Mouse (Mus musculus): ENCODE data around the gene Rhot2. TPM values are rescaled to one million over a fixed set of nuclear protein-coding genes. Genes with fewer than 3 reads are reported as not detected.
"Not testable (repeated sequence)": the region's sequence is repeated elsewhere in the genome, so short reads cannot be mapped to it uniquely, and the experiment has no call there.

Rhot2 gene
- polyA plus RNA-seq, 1 experiment from 2014 or later, result 7.1 TPM

DNA sequence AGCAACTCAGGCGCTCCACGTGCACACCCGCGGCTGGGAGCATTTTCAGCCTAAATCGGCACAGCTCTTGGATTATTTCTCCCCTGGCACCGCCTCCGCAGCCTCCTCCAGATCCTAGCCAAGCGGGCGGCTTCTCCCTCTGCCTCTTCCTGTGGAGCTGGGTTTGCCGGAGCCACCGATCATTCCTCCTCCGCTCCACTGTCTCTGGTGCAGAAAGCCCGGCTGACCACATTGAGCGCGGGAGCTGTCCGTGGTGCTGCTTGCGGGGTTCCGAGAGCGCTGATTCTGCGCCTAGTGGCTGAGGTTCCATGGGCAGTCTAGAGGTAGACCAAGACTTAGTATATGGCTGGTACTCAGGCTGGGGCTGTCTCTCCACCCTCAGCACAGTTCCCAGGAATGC is 31.2 kb downstream of the Rhot2 start:
- no peak overlapping the region for H3K9ac ChIP-seq (replicated peaks; ENCODE audit: low read length)
- peaks cover 19% of the 10 kb centered on the region for H3K27me3 ChIP-seq (ENCODE audit: control insufficient read depth, insufficient read depth, low read length)
- DNase-seq (ENCODE audit: low spot score), result peak; percentile 93

GRCm38 (mm10) chr17:25810890-25811289 is 33.8 kb downstream of the Rhot2 start:
- Histone ChIP-seq H3K27ac (replicated peaks; ENCODE audit: low read depth, low read length) (no peak overlapping the region), H3K27me3 (ENCODE audit: control insufficient read depth, insufficient read depth, low read length) (peaks cover 14% of the 10 kb centered on the region), H3K9ac (replicated peaks; ENCODE audit: low read length) (no peak overlapping the region), H3K4me2 (ENCODE audit: low read depth, low read length) (no peak overlapping the region), H3K4me3 (ENCODE audit: low read depth, low read length) (no peak overlapping the region), H3K9me3 (replicated peaks; ENCODE audit: control insufficient read depth, low read length) (no peaks in the 10 kb centered on the region), H3K4me1 (ENCODE audit: control insufficient read depth, insufficient read depth, low read length) (no peaks in the 10 kb centered on the region; the same call in 1 of the 2 replicates), H3K36me3 (replicated peaks; ENCODE audit: control insufficient read depth, insufficient read depth, low read depth, low read length) (no peaks in the 10 kb centered on the region)
- whole genome bisulfite sequencing, result 74% methylated on average over 4 of the region's 4 CpGs
- no peak for ATAC-seq (replicated peaks; ENCODE audit: insufficient number of reproducible peaks, low FRiP score, low TSS enrichment, low read depth)
- no peak for DNase-seq (ENCODE audit: low spot score)

More for the DNA sequence above, 31.2 kb downstream of the Rhot2 start:
- Histone ChIP-seq H3K4me2 (ENCODE audit: low read depth, low read length) (no peak overlapping the region), H3K27ac (replicated peaks; ENCODE audit: low read depth, low read length) (no peak overlapping the region), H3K9me3 (replicated peaks; ENCODE audit: control insufficient read depth, low read length) (no peaks in the 10 kb centered on the region), H3K4me3 (ENCODE audit: low read depth, low read length) (no peak overlapping the region), H3K36me3 (replicated peaks; ENCODE audit: control insufficient read depth, insufficient read depth, low read depth, low read length) (no peaks in the 10 kb centered on the region), H3K4me1 (ENCODE audit: control insufficient read depth, insufficient read depth, low read length) (no peaks in the 10 kb centered on the region; the same call in 1 of the 2 replicates)
- ATAC-seq (replicated peaks; ENCODE audit: insufficient number of reproducible peaks, low FRiP score, low TSS enrichment, low read depth), result no peak
- WGBS, result 4% methylated on average over 20 of the region's 20 CpGs

DNA sequence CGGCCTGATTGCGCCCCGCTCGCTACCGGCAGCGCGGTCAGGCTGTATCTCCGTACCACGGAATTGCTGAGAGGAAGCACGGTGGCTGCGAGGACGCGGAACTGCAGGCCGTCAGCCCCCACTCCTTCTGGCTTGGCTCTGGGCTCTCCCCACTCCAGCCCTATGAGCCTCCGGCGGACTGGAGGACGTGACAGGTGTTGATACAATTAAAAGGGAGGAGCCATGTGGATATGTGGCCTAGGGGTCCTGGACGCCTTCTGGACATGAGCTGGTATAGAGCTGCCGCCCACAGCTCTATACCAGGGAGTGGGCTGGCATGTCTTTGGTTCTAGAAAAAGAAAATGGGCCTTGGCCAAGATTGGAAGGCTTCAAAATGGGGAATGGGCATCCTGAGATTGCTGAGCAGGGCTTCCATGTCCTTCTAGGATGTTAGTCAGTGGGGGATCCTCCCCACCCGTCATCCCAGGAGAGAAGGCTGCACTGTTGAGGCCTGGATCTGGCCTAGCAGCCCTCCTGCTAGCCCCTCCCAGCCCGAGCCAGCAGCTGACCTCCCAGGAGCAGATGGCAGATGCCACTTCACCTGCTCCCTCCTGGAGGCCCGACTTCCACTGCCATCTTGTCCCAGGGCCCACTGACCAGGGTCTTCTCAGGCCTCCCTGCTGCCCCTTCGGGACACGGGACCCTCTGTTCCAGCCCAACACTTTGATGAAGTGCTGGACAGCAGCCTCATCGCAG is 34.9 kb downstream of the Rhot2 start:
- peak overlapping the region; percentile 76 for H3K9ac ChIP-seq (replicated peaks; ENCODE audit: low read length)
- 10% methylated on average over 24 of the region's 25 CpGs for WGBS
- ATAC-seq (replicated peaks; ENCODE audit: insufficient number of reproducible peaks, low FRiP score, low TSS enrichment, low read depth) (peak; percentile 46), DNase-seq (ENCODE audit: low spot score) (no peak)
- H3K4me1 ChIP-seq (ENCODE audit: control insufficient read depth, insufficient read depth, low read length), result no peaks in the 10 kb centered on the region; the same call in 1 of the 2 replicates
- peak overlapping the region; percentile 71 for H3K4me3 ChIP-seq (ENCODE audit: low read depth, low read length)
- no peaks in the 10 kb centered on the region for H3K9me3 ChIP-seq (replicated peaks; ENCODE audit: control insufficient read depth, low read length)
- peaks cover 14% of the 10 kb centered on the region for H3K27me3 ChIP-seq (ENCODE audit: control insufficient read depth, insufficient read depth, low read length)
- peak overlapping the region; percentile 97 for H3K4me2 ChIP-seq (ENCODE audit: low read depth, low read length)
- peak overlapping the region; percentile 31; the same call in 1 of the 2 replicates for H3K27ac ChIP-seq (replicated peaks; ENCODE audit: low read depth, low read length)
- H3K36me3 ChIP-seq (replicated peaks; ENCODE audit: control insufficient read depth, insufficient read depth, low read depth, low read length), result no peaks in the 10 kb centered on the region

GRCm38 (mm10) chr17:25808789-25809605 is 35.7 kb downstream of the Rhot2 start, which contains the start of gene Fbxl16:
Fbxl16 (plus strand) TSS chr17:25809085.
- H3K36me3 ChIP-seq (replicated peaks; ENCODE audit: control insufficient read depth, insufficient read depth, low read depth, low read length), result no peaks in the 10 kb centered on the region
- peak within 1 kb of the TSS; percentile 76 for H3K9ac ChIP-seq (replicated peaks; ENCODE audit: low read length)
- H3K4me1 ChIP-seq (ENCODE audit: control insufficient read depth, insufficient read depth, low read length), result no peaks in the 10 kb centered on the region; the same call in 1 of the 2 replicates
- H3K4me3 ChIP-seq (ENCODE audit: low read depth, low read length), result peak within 1 kb of the TSS; percentile 71
- ATAC-seq (replicated peaks; ENCODE audit: insufficient number of reproducible peaks, low FRiP score, low TSS enrichment, low read depth) (peak; percentile 71), DNase-seq (ENCODE audit: low spot score) (peak; percentile 89)
- peaks cover 14% of the 10 kb centered on the region for H3K27me3 ChIP-seq (ENCODE audit: control insufficient read depth, insufficient read depth, low read length)
- H3K27ac ChIP-seq (replicated peaks; ENCODE audit: low read depth, low read length), result peak within 1 kb of the TSS; percentile 41
- H3K4me2 ChIP-seq (ENCODE audit: low read depth, low read length), result peak within 1 kb of the TSS; percentile 97
- no peaks in the 10 kb centered on the region for H3K9me3 ChIP-seq (replicated peaks; ENCODE audit: control insufficient read depth, low read length)
- WGBS, result under 1% methylated on average over 76 of the region's 100 CpGs

DNA sequence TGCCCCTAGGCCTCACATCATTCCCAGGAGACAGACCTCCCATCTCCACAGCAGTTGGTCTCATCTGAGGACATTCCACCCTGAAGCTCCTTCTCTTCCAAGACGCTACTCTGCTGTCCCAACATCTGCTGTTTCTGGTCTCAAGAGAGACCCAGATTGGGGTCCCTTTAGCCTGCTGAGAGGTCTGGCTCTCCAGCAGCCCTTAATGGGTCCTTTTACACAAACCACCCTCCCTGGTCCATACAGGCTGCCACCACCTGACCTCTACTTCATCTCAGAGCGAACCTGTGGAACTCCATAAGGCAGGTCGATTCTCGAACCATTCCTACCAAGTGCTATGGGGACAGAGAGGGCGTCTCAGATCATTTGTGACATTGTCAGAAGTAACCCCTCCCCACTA is 36.6 kb downstream of the Rhot2 start:
- no peak overlapping the region for H3K4me3 ChIP-seq (ENCODE audit: low read depth, low read length)
- H3K27ac ChIP-seq (replicated peaks; ENCODE audit: low read depth, low read length), result 0 out of 2 replicates have a peak overlapping the region, but pooled peaks have one; percentile 41
- H3K27me3 ChIP-seq (ENCODE audit: control insufficient read depth, insufficient read depth, low read length), result peaks cover 14% of the 10 kb centered on the region

GRCm38 (mm10) chr17:25807452-25807851 is 37.2 kb downstream of the Rhot2 start:
- H3K9me3 ChIP-seq (replicated peaks; ENCODE audit: control insufficient read depth, low read length); H3K27ac ChIP-seq (replicated peaks; ENCODE audit: low read depth, low read length); ATAC-seq (replicated peaks; ENCODE audit: insufficient number of reproducible peaks, low FRiP score, low TSS enrichment, low read depth); H3K4me1 ChIP-seq (ENCODE audit: control insufficient read depth, insufficient read depth, low read length); H3K36me3 ChIP-seq (replicated peaks; ENCODE audit: control insufficient read depth, insufficient read depth, low read depth, low read length); H3K4me3 ChIP-seq (ENCODE audit: low read depth, low read length); H3K4me2 ChIP-seq (ENCODE audit: low read depth, low read length); DNase-seq (ENCODE audit: low spot score); H3K9ac ChIP-seq (replicated peaks; ENCODE audit: low read length): not testable (repeated sequence)
- WGBS, result 56% methylated on average over 2 of the region's 2 CpGs
- peaks cover 14% of the 10 kb centered on the region for H3K27me3 ChIP-seq (ENCODE audit: control insufficient read depth, insufficient read depth, low read length)

More for the DNA sequence above, 36.6 kb downstream of the Rhot2 start:
- Histone ChIP-seq H3K9ac (replicated peaks; ENCODE audit: low read length) (no peak overlapping the region), H3K9me3 (replicated peaks; ENCODE audit: control insufficient read depth, low read length) (no peaks in the 10 kb centered on the region), H3K4me1 (ENCODE audit: control insufficient read depth, insufficient read depth, low read length) (no peaks in the 10 kb centered on the region; the same call in 1 of the 2 replicates), H3K4me2 (ENCODE audit: low read depth, low read length) (peak overlapping the region; percentile 97; the same call in 1 of the 2 replicates), H3K36me3 (replicated peaks; ENCODE audit: control insufficient read depth, insufficient read depth, low read depth, low read length) (no peaks in the 10 kb centered on the region)
- no peak for DNase-seq (ENCODE audit: low spot score)
- 36% methylated on average over 5 of the region's 5 CpGs for WGBS
- no peak for ATAC-seq (replicated peaks; ENCODE audit: insufficient number of reproducible peaks, low FRiP score, low TSS enrichment, low read depth)

DNA sequence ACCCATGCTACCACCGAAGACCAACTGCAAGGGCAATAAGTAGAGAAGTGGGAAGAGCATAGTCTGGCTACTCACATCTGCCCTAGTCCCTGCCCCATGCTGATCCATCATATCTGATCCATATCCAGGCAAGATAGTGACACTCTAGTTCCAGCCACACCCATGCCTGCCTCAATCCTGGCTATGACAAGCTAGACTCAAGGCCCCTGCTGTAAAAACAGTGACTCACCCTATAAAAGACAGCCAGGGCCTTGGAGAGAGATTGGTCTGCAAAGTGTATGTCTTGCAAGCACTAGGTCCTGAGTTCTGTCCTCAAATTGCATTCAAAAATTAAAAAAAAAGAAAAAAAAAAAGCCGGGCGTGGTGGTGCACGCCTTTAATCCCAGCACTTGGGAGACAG is 38.1 kb downstream of the Rhot2 start:
- H3K27ac ChIP-seq (replicated peaks; ENCODE audit: low read depth, low read length), result no peak overlapping the region
- WGBS, result 81% methylated on average over 4 of the region's 4 CpGs
- DNase-seq (ENCODE audit: low spot score) (no peak), ATAC-seq (replicated peaks; ENCODE audit: insufficient number of reproducible peaks, low FRiP score, low TSS enrichment, low read depth) (no peak)
- no peaks in the 10 kb centered on the region; the same call in 1 of the 2 replicates for H3K4me1 ChIP-seq (ENCODE audit: control insufficient read depth, insufficient read depth, low read length)
- no peaks in the 10 kb centered on the region for H3K36me3 ChIP-seq (replicated peaks; ENCODE audit: control insufficient read depth, insufficient read depth, low read depth, low read length)
- peaks cover 14% of the 10 kb centered on the region for H3K27me3 ChIP-seq (ENCODE audit: control insufficient read depth, insufficient read depth, low read length)
- H3K9me3 ChIP-seq (replicated peaks; ENCODE audit: control insufficient read depth, low read length), result no peaks in the 10 kb centered on the region
- H3K4me3 ChIP-seq (ENCODE audit: low read depth, low read length), result no peak overlapping the region
- H3K9ac ChIP-seq (replicated peaks; ENCODE audit: low read length), result no peak overlapping the region
- H3K4me2 ChIP-seq (ENCODE audit: low read depth, low read length), result no peak overlapping the region
